Mouse (Mus musculus) forebrain, embryonic 15.5 days (tissue): ENCODE data around the gene Plcl1. TPM values are rescaled to one million over a fixed set of nuclear protein-coding genes. Genes with fewer than 3 reads are reported as not detected.

Source experiments
- ATAC-seq: fragments of 200-750 bp; cut with Nextera tagmentation; replicated peaks from 2 replicates; pipeline ENCODE4 v1.8.0; 2017; ENCODE audit warnings: mild to moderate bottlenecking, moderate TSS enrichment, moderate library complexity
- H3K27ac ChIP-seq: fragments of 300-500 bp; sonication (generic); replicated peaks from 2 replicates; pipeline ENCODE4 v1.5.1; 2015; ENCODE audit warnings: mild to moderate bottlenecking, inconsistent platforms
- H3K27me3 ChIP-seq: fragments of 300-500 bp; sonication (generic); 2 replicates; pipeline ENCODE4 v1.6.1; 2015; ENCODE audit warnings: inconsistent platforms
- H3K36me3 ChIP-seq: fragments of 300-500 bp; sonication (generic); 2 replicates; pipeline ENCODE4 v1.6.1; 2015; ENCODE audit warnings: mild to moderate bottlenecking, inconsistent platforms
- H3K4me1 ChIP-seq: fragments of 300-500 bp; sonication (generic); 2 replicates; pipeline ENCODE4 v1.6.1; 2015; ENCODE audit warnings: inconsistent platforms
- H3K4me2 ChIP-seq: fragments of 300-500 bp; sonication (generic); replicated peaks from 2 replicates; pipeline ENCODE4 v1.6.1; 2015; ENCODE audit warnings: mild to moderate bottlenecking, inconsistent platforms
- H3K4me3 ChIP-seq: fragments of 300-500 bp; sonication (generic); 2 replicates; pipeline ENCODE4 v1.5.1; 2015; ENCODE audit warnings: mild to moderate bottlenecking, inconsistent platforms
- H3K9ac ChIP-seq: fragments of 300-500 bp; sonication (generic); replicated peaks from 2 replicates; pipeline ENCODE4 v1.6.1; 2015; ENCODE audit warnings: mild to moderate bottlenecking, inconsistent platforms
- H3K9me3 ChIP-seq: fragments of 300-500 bp; sonication (generic); 2 replicates; pipeline ENCODE4 v1.6.1; 2016; ENCODE audit warnings: inconsistent platforms
- WGBS: fragments of 180-500 bp; shearing (Covaris S2); methylation state at CpG from one replicate; pipeline ENCODE4 v1.1.7; 2015; ENCODE audit warnings: mixed read lengths; 5-methylcytosine and 5-hydroxymethylcytosine counted together
- polyA plus RNA-seq: library from polyadenylated mRNA; unstranded; fragments of >200 nt; fragmentation: Nextera tagmentation; extraction: Ambion mirVana; gene quantifications from 2 replicates; pipeline ENCODE4 v1.2.1, GENCODE M21; 2015

Gene Plcl1
- polyA plus RNA-seq, 1 experiment from 2014 or later, result 5.8 TPM

GRCm38 (mm10) chr1:55410670-55411069 is 4.9 kb downstream of the Plcl1 start:
- WGBS, result 82% methylated on average over 2 of the region's 2 CpGs
- H3K4me1 ChIP-seq, result peaks cover 12% of the 10 kb centered on the region
- H3K4me2 ChIP-seq, result no peak overlapping the region
- no peaks in the 10 kb centered on the region for H3K36me3 ChIP-seq
- no peak overlapping the region for H3K9ac ChIP-seq
- H3K4me3 ChIP-seq, result no peak overlapping the region
- no peaks in the 10 kb centered on the region for H3K27me3 ChIP-seq
- H3K27ac ChIP-seq, result no peak overlapping the region
- H3K9me3 ChIP-seq, result no peaks in the 10 kb centered on the region
- no peak for ATAC-seq

- no peak overlapping the region for H3K4me3 ChIP-seq
- H3K4me2 ChIP-seq, result no peak overlapping the region
- no peaks in the 10 kb centered on the region for H3K36me3 ChIP-seq
- WGBS, result 77% methylated on average over 2 of the region's 2 CpGs
- no peak overlapping the region for H3K27ac ChIP-seq
- H3K27me3 ChIP-seq, result no peaks in the 10 kb centered on the region
- H3K9me3 ChIP-seq, result no peaks in the 10 kb centered on the region
- peaks cover 12% of the 10 kb centered on the region for H3K4me1 ChIP-seq
- ATAC-seq, result no peak
- no peak overlapping the region for H3K9ac ChIP-seq
Observed at GRCm38 (mm10) chr1:55411079-55411478, 5.4 kb downstream of the Plcl1 start.

GRCm38 (mm10) chr1:55412569-55412968 is 6.8 kb downstream of the Plcl1 start:
- no peak overlapping the region for H3K9ac ChIP-seq
- H3K4me2 ChIP-seq, result no peak overlapping the region
- H3K27me3 ChIP-seq, result no peaks in the 10 kb centered on the region
- no peaks in the 10 kb centered on the region for H3K36me3 ChIP-seq
- no peak overlapping the region for H3K4me3 ChIP-seq
- WGBS, result 41% methylated on average over 6 of the region's 6 CpGs
- peaks cover 5% of the 10 kb centered on the region; the same call in 1 of the 2 replicates for H3K4me1 ChIP-seq
- no peaks in the 10 kb centered on the region for H3K9me3 ChIP-seq
- ATAC-seq, result no peak
- no peak overlapping the region for H3K27ac ChIP-seq

- 96% methylated on average over 1 of the region's 1 CpGs for WGBS
- no peaks in the 10 kb centered on the region for H3K36me3 ChIP-seq
- H3K4me2 ChIP-seq, result no peak overlapping the region
- no peak overlapping the region for H3K27ac ChIP-seq
- no peaks in the 10 kb centered on the region for H3K4me1 ChIP-seq
- H3K9ac ChIP-seq, result no peak overlapping the region
- no peak overlapping the region for H3K4me3 ChIP-seq
- no peaks in the 10 kb centered on the region for H3K27me3 ChIP-seq
- no peaks in the 10 kb centered on the region for H3K9me3 ChIP-seq
- ATAC-seq, result no peak
Observed at GRCm38 (mm10) chr1:55413534-55413933, 7.8 kb downstream of the Plcl1 start.

- no peaks in the 10 kb centered on the region for H3K4me1 ChIP-seq
- H3K27me3 ChIP-seq, result no peaks in the 10 kb centered on the region
- WGBS, result 94% methylated on average over 3 of the region's 3 CpGs
- no peak overlapping the region for H3K4me2 ChIP-seq
- no peaks in the 10 kb centered on the region for H3K9me3 ChIP-seq
- H3K9ac ChIP-seq, result no peak overlapping the region
- H3K27ac ChIP-seq, result no peak overlapping the region
- H3K4me3 ChIP-seq, result no peak overlapping the region
- ATAC-seq, result no peak
- H3K36me3 ChIP-seq, result no peaks in the 10 kb centered on the region
Observed at GRCm38 (mm10) chr1:55418968-55419367, 13.2 kb downstream of the Plcl1 start.

- H3K36me3 ChIP-seq, result no peaks in the 10 kb centered on the region
- no peak overlapping the region for H3K4me3 ChIP-seq
- no peak overlapping the region for H3K27ac ChIP-seq
- 66% methylated on average over 2 of the region's 2 CpGs for WGBS
- H3K4me1 ChIP-seq, result no peaks in the 10 kb centered on the region
- no peak overlapping the region for H3K9ac ChIP-seq
- H3K9me3 ChIP-seq, result no peaks in the 10 kb centered on the region
- no peaks in the 10 kb centered on the region for H3K27me3 ChIP-seq
- ATAC-seq, result no peak
- no peak overlapping the region for H3K4me2 ChIP-seq
Observed at GRCm38 (mm10) chr1:55427607-55428006, 21.9 kb downstream of the Plcl1 start.

GRCm38 (mm10) chr1:55429051-55429450 is 23.3 kb downstream of the Plcl1 start:
- no peak overlapping the region for H3K9ac ChIP-seq
- H3K27me3 ChIP-seq, result no peaks in the 10 kb centered on the region
- H3K36me3 ChIP-seq, result no peaks in the 10 kb centered on the region
- no peak overlapping the region for H3K4me3 ChIP-seq
- no peaks in the 10 kb centered on the region for H3K4me1 ChIP-seq
- 92% methylated on average over 2 of the region's 2 CpGs for WGBS
- H3K27ac ChIP-seq, result no peak overlapping the region
- no peak overlapping the region for H3K4me2 ChIP-seq
- no peaks in the 10 kb centered on the region for H3K9me3 ChIP-seq
- ATAC-seq, result no peak

GRCm38 (mm10) chr1:55429708-55430107 is 24.0 kb downstream of the Plcl1 start:
- no peaks in the 10 kb centered on the region for H3K36me3 ChIP-seq
- WGBS, result 100% methylated on average over 1 of the region's 1 CpGs
- H3K4me3 ChIP-seq, result no peak overlapping the region
- no peak overlapping the region for H3K4me2 ChIP-seq
- H3K9ac ChIP-seq, result no peak overlapping the region
- H3K27me3 ChIP-seq, result no peaks in the 10 kb centered on the region
- H3K27ac ChIP-seq, result no peak overlapping the region
- no peaks in the 10 kb centered on the region for H3K4me1 ChIP-seq
- ATAC-seq, result no peak
- H3K9me3 ChIP-seq, result no peaks in the 10 kb centered on the region

- H3K27ac ChIP-seq, result no peak overlapping the region
- WGBS, result 95% methylated on average over 3 of the region's 3 CpGs
- no peaks in the 10 kb centered on the region for H3K36me3 ChIP-seq
- H3K27me3 ChIP-seq, result no peaks in the 10 kb centered on the region
- H3K4me1 ChIP-seq, result no peaks in the 10 kb centered on the region
- ATAC-seq, result no peak
- H3K9ac ChIP-seq, result no peak overlapping the region
- H3K4me2 ChIP-seq, result no peak overlapping the region
- H3K4me3 ChIP-seq, result no peak overlapping the region
- no peaks in the 10 kb centered on the region for H3K9me3 ChIP-seq
Observed at GRCm38 (mm10) chr1:55430587-55430986, 24.9 kb downstream of the Plcl1 start.

- Histone ChIP-seq H3K9me3 (no peaks in the 10 kb centered on the region), H3K4me1 (peaks cover 9% of the 10 kb centered on the region), H3K27ac (no peak overlapping the region), H3K36me3 (no peaks in the 10 kb centered on the region), H3K4me3 (no peak overlapping the region), H3K4me2 (no peak overlapping the region), H3K9ac (no peak overlapping the region), H3K27me3 (no peaks in the 10 kb centered on the region)
- ATAC-seq, result no peak
- WGBS, result 87% methylated on average over 5 of the region's 5 CpGs
Observed at GRCm38 (mm10) chr1:55436589-55436988, 30.9 kb downstream of the Plcl1 start.

- WGBS, result 74% methylated on average over 8 of the region's 8 CpGs
- Histone ChIP-seq H3K4me1 (peaks cover 9% of the 10 kb centered on the region), H3K9me3 (no peaks in the 10 kb centered on the region), H3K36me3 (no peaks in the 10 kb centered on the region), H3K4me2 (no peak overlapping the region), H3K27me3 (no peaks in the 10 kb centered on the region), H3K27ac (no peak overlapping the region), H3K4me3 (no peak overlapping the region), H3K9ac (no peak overlapping the region)
- ATAC-seq, result no peak
Observed at GRCm38 (mm10) chr1:55437095-55437494, 31.4 kb downstream of the Plcl1 start.

GRCm38 (mm10) chr1:55438617-55439016 is 32.9 kb downstream of the Plcl1 start:
- H3K36me3 ChIP-seq, result no peaks in the 10 kb centered on the region
- H3K4me1 ChIP-seq, result peaks cover 9% of the 10 kb centered on the region
- no peaks in the 10 kb centered on the region for H3K27me3 ChIP-seq
- no peak overlapping the region for H3K9ac ChIP-seq
- WGBS, result 63% methylated on average over 4 of the region's 4 CpGs
- no peak overlapping the region for H3K4me3 ChIP-seq
- no peaks in the 10 kb centered on the region for H3K9me3 ChIP-seq
- no peak overlapping the region for H3K4me2 ChIP-seq
- H3K27ac ChIP-seq, result no peak overlapping the region
- peak; percentile 63; the same call in 1 of the 2 replicates for ATAC-seq

- Histone ChIP-seq H3K9ac (no peak overlapping the region), H3K4me1 (no peaks in the 10 kb centered on the region), H3K36me3 (no peaks in the 10 kb centered on the region), H3K27me3 (no peaks in the 10 kb centered on the region), H3K4me2 (no peak overlapping the region), H3K4me3 (no peak overlapping the region), H3K9me3 (no peaks in the 10 kb centered on the region), H3K27ac (no peak overlapping the region)
- no peak for ATAC-seq
- WGBS, result 95% methylated on average over 6 of the region's 6 CpGs
Observed at GRCm38 (mm10) chr1:55445043-55445688, 39.4 kb downstream of the Plcl1 start.
